18 mouse cellular contexts compared by ENCODE assay signal in the genomic region with DNA sequence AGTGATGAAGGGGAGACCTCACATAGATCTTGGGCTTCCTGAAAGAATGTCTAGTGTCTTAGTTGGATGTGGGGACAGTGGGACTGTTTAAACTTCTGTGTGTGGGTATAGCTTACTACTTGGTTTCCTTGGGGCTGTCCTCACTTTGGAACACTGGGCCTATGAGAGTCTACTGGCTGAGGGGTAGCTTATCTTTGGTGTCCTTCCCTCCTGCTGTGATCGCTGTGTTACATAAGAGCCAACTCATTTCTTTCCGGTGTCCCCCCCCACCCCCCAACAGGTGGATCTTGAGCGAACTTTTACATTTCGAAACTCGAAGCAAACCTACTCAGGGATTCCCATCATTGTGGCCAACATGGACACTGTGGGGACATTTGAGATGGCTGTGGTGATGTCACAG. TPM values are rescaled to one million over a fixed set of nuclear protein-coding genes. Genes with fewer than 3 reads are reported as not detected.
DNase-seq lines count a peak whose midpoint lies in the region; ATAC-seq lines count a peak whose summit lies in the region.
"Had no signal": no experiment of that assay in that cellular context is flagged by ENCODE, and none has a peak within 500 bp of the region (broad histone marks: within the 10 kb centered on the region; RNA-seq: fewer than 3 reads in every experiment).

No protein-coding gene starts in this region.

- peak; percentile 54 for DNase-seq in liver
- no peak for DNase-seq in left cerebral cortex, postnatal 14 days (ENCODE audit: low spot score in 2 of 2)
- DNase-seq in embryo, embryonic 9.5 days (ENCODE audit: extremely low spot score), result no peak
- DNase-seq: adrenal gland, postnatal 14 days; cerebellum, adult 18-20 months; gastrocnemius, postnatal 25 days; kidney, postnatal 10 days; lung, postnatal 14 days; thymus, postnatal 14 days had no signal

- H3K36me3 ChIP-seq in erythroblast, embryonic 14.5 days (ENCODE audit: control insufficient read depth), result peaks cover 100% of the 10 kb centered on the region
- no peaks in the 10 kb centered on the region for H3K36me3 ChIP-seq in intestine, embryonic 16.5 days (ENCODE audit: control insufficient read depth, insufficient read depth, low read length)
- no peaks in the 10 kb centered on the region for H3K36me3 ChIP-seq in intestine, embryonic 15.5 days
- H3K36me3 ChIP-seq: embryonic facial prominence, embryonic 12.5 days; hindbrain, embryonic 12.5 days had no signal

- WGBS in intestine, embryonic 16.5 days, result 93% methylated on average over 5 of the region's 5 CpGs
- 89% methylated on average over 5 of the region's 5 CpGs for WGBS in intestine, embryonic 15.5 days

- intact Hi-C loops in left cerebral cortex, postnatal 14 days (cut with DNase I), result no loop called here

- H3K4me2 ChIP-seq in intestine, embryonic 16.5 days (ENCODE audit: low read depth, low read length), result no peak overlapping the region
- no peak overlapping the region for H3K4me2 ChIP-seq in intestine, embryonic 15.5 days (replicated peaks)
- H3K4me2 ChIP-seq: embryonic facial prominence, embryonic 12.5 days; hindbrain, embryonic 12.5 days had no signal

- peaks cover 100% of the 10 kb centered on the region for H3K4me1 ChIP-seq in erythroblast, embryonic 14.5 days (ENCODE audit: control insufficient read depth)
- H3K4me1 ChIP-seq in intestine, embryonic 16.5 days (ENCODE audit: control insufficient read depth, insufficient read depth, low read length), result peaks cover 33% of the 10 kb centered on the region
- H3K4me1 ChIP-seq in intestine, embryonic 15.5 days (replicated peaks), result peaks cover 39% of the 10 kb centered on the region

- no peak overlapping the region for H3K9ac ChIP-seq in intestine, embryonic 16.5 days (ENCODE audit: low read depth, low read length)
- H3K9ac ChIP-seq in intestine, embryonic 15.5 days, result no peak overlapping the region
- H3K9ac ChIP-seq: embryonic facial prominence, embryonic 12.5 days; hindbrain, embryonic 12.5 days had no signal

- no peak for ATAC-seq in erythroblast, adult 5-6 weeks (replicated peaks; ENCODE audit: low FRiP score, poor library complexity, severe bottlenecking)
- ATAC-seq in intestine, embryonic 16.5 days, result no peak
- no peak for ATAC-seq in intestine, embryonic 15.5 days
- peak; percentile 17; the same call in 1 of the 2 replicates for ATAC-seq in megakaryocyte progenitor cell, adult 5-6 weeks (replicated peaks; ENCODE audit: poor library complexity)

- H3K9me3 ChIP-seq in erythroblast, embryonic 14.5 days (ENCODE audit: control insufficient read depth, low read length), result no peaks in the 10 kb centered on the region
- H3K9me3 ChIP-seq in intestine, embryonic 16.5 days (ENCODE audit: control insufficient read depth, low read length), result no peaks in the 10 kb centered on the region
- H3K9me3 ChIP-seq in intestine, embryonic 15.5 days, result no peaks in the 10 kb centered on the region
- H3K9me3 ChIP-seq: embryonic facial prominence, embryonic 12.5 days; hindbrain, embryonic 12.5 days had no signal

- peak overlapping the region; percentile 79 for H3K4me3 ChIP-seq in erythroblast, embryonic 14.5 days (replicated peaks)
- no peak overlapping the region for H3K4me3 ChIP-seq in intestine, embryonic 16.5 days (ENCODE audit: low read length)
- no peak overlapping the region for H3K4me3 ChIP-seq in intestine, embryonic 15.5 days (replicated peaks)
- H3K4me3 ChIP-seq: embryonic facial prominence, embryonic 12.5 days; hindbrain, embryonic 12.5 days had no signal

- H3K27ac ChIP-seq in intestine, embryonic 16.5 days (ENCODE audit: low read length), result 0 out of 2 replicates have a peak overlapping the region, but pooled peaks have one; percentile 21
- H3K27ac ChIP-seq in intestine, embryonic 15.5 days, result no peak overlapping the region
- H3K27ac ChIP-seq: hindbrain, embryonic 12.5 days; stomach, postnatal 0 days had no signal

- peaks cover 7% of the 10 kb centered on the region; the same call in 1 of the 2 replicates for H3K27me3 ChIP-seq in erythroblast, embryonic 14.5 days (ENCODE audit: control insufficient read depth)
- no peaks in the 10 kb centered on the region for H3K27me3 ChIP-seq in intestine, embryonic 16.5 days (replicated peaks; ENCODE audit: control insufficient read depth, insufficient read depth, low read length)
- no peaks in the 10 kb centered on the region for H3K27me3 ChIP-seq in intestine, embryonic 15.5 days (replicated peaks)
- H3K27me3 ChIP-seq: CH12.LX had no signal

RNA-seq across cellular contexts. Expression of gene Gmpr, which starts 6.9 kb away (rescaled TPM):
- polyA plus RNA-seq in erythroblast, embryonic 14.5 days (2012), result 229 and 320 TPM in 2 replicates
- total RNA-seq in erythroblast, adult 5-6 weeks (2015; ENCODE audit: low replicate concordance), result 0.96 and 1.3 TPM in 2 replicates
- total RNA-seq in erythroblast, adult 5-6 weeks (2017; ENCODE audit: low replicate concordance), result 2.4 and 4.6 TPM in 2 replicates
- polyA plus RNA-seq in intestine, embryonic 16.5 days (2015; fragmentation: Nextera tagmentation; extraction: Ambion mirVana), result 24.4 and 31.1 TPM in 2 replicates
- 26.9 and 28.7 TPM in 2 replicates for polyA plus RNA-seq in intestine, embryonic 15.5 days (2015; fragmentation: Nextera tagmentation; extraction: Ambion mirVana)
- total RNA-seq in megakaryocyte progenitor cell, adult 5-6 weeks (2015), result 16.3 and 20.5 TPM in 2 replicates
- total RNA-seq in megakaryocyte progenitor cell, adult 5-6 weeks (2017), result 13.6 and 15.3 TPM in 2 replicates
- total RNA-seq in left cerebral cortex, postnatal 14 days (2021), result 10 to 100 TPM; 40.7 to 45.2 TPM
